Mouse (Mus musculus) spleen, postnatal 4 days (tissue): ENCODE data around the gene Zkscan3.

Experiments
- DNase-seq, 2 experiments: peaks; one replicate each; pipeline ENCODE4 v3.0.0; 2022; ENCODE audit warnings: low spot score in 2 of 2

Gene Zkscan3

DNA sequence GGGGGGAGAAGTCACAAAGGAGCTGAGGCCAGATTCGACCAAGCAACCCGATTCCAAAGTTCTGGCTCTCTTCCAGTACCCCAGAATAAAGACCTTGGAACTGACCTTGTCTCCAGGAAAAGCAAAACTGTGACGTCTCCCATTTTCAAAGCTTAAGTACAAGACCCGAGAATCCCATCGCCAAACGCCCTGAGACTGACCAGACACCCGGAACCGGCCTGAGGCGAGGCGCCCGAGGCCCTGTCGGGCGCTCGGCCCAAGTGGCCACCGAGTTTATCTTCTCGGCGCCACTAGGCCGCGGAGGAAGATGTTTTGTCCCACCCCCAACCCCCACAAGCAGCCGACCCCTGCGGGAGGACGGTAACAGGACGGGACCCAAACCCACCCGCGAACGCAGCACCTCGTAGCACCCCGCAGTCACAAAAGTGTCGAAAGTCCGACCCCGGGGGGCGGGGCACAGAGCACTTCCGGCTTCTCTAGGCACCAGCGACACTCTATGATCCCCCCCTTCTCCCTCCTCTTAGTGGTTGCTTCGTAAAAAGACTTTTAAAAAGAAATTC is at the start of gene Zkscan3:
Zkscan3 (minus strand) TSS at position 469 of the 560 bp plus-strand sequence.
- DNase-seq: peak; percentile 84 to 93

DNA sequence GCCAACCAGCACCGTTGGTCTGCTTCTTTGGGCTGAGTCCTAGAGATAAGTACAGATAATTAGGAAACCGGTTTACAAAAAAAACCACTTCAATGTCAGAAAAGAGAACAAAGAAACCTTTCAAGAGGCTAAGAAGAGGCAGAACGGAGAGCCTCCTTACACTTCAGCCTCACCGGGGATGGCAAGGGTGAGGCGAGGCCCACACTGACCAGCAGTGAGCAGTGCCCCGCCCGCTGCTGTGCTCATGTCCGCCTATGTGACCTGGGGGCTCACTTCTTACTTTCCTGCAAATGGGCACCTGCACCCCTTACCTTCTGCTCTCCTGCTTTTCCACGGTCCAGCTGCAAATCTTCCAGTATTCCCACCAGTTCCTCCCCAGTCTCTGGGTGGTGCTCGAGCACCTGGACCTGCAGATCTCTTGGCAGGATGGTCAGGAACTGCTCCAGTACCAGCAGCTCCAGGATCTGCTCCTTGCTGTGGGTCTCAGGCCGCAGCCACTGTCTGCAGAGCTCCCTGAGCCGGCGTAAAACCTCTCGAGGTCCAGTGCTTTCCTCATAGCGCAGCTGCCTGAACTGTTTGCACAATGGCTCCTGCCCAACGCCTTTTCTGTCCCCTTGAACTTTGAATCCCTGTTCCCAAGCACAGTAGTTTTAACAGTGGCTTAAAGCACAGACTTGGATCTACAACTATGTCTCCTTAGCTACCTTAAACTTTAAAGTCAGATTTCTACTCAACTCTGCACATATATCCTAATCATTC is 45.5 kb upstream of the Zkscan3 start:
- no peak for DNase-seq

DNA sequence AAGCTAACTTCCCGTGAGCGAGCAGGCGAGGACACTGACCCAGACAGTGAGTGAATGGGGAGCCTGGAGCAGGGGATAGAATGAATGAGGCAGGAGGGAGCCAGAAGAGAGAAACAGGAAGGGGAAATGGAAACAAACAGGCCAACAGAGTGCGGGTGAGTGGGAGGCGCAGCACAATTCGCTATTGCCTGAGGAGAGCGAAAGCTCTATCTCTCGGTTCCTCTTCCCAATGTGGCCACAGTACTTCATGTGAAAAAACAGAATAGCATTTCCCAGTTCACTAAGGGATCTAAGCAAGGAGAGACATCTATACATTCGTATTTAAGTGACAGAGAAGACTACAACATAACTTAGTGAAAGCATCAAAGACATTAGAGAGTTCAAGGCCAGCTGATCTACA is 44.2 kb upstream of the Zkscan3 start:
- DNase-seq: no peak

DNA sequence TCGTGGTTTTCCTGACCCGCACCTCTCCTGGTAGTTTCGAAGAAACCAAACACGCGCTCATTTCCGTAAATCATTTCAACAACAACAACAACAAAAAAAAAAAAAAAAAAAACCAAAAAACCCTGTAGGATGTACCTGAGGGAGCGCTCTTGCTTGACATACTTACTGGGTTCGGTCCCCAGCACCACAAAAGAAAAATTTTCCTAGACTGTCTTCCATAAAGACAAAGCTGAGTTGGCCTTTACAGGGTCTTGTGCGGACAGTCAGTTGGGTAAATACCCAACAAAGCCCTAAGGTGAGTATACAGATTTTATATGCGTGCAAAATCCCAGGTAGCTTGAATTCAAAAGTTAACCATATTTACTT is 38.6 kb upstream of the Zkscan3 start:
- no peak for DNase-seq

DNA sequence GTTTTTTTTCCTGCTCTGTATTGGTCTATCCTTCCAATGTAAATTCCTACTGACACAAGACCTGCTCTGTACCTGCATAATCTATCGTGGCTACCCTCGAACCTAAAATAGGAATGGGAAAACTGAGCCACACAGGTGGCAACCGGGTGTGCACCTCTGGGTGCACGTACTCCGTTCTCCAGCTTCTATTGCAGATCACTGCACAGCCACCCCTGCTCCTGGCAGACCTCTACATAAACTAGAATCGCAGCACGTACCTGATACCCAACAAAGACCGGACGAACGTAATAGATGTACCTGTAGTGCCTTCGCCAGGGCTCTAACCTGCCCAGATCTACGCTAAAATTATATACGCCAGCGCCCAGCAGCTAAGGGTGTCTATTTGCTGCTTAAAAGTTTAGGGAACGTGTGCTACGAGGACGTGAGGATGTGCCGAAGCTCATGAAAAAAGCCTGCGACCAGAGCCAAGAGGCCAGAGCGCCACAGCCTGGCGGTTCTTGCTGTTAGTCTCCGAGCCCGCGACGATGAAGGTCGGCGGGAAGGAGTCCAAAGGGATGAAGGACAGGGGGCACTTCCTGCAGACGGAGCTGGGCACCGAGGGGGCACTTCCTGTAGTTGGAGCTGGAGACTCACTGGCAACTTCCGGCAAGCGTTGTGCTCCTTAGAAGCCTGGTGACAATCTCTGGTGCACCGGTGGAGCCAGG is 38.1 kb upstream of the Zkscan3 start, which contains the start of gene Pgbd1:
Pgbd1 (minus strand) TSS at position 556 of the 704 bp plus-strand sequence.
- DNase-seq: peak; percentile 49 to 74

DNA sequence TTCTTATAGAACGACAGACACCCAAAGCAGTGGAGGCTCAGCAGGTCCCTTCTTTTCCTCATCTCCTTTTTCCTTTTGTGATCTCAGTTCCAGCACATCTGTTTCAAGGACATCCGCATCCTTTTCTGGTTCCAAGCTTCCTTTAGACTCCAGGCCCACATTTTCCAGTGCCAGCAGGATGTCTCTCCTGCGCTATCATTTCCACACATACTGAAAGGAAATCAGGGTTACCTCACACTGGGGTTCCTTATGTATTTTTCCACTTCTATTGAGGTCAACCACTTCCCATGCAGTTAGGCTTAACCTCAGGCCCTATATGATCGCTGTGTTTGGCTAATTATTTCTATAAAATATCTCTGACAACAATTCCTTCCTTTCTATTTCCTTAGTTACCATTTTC is 32.9 kb upstream of the Zkscan3 start:
- DNase-seq: no peak

DNA sequence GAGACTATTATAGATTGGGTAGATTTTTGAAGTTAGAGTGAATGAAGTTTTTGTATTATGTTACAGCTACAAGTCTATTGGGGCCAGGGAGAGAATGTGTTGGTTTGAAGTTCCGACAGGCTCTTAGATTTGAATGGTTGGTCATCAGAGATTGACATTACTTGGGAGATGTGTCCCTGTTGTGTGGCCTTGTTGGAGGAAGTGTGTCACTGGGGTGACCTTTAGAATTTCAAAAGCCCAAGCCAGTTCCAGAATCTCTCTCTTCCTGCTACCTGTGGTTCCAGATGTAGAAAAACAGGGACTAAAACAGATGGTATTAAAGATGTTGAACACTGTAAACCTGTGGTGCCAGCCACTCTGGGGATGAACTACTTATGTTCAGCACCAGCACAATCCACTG is 25.1 kb upstream of the Zkscan3 start:
- no peak for DNase-seq

DNA sequence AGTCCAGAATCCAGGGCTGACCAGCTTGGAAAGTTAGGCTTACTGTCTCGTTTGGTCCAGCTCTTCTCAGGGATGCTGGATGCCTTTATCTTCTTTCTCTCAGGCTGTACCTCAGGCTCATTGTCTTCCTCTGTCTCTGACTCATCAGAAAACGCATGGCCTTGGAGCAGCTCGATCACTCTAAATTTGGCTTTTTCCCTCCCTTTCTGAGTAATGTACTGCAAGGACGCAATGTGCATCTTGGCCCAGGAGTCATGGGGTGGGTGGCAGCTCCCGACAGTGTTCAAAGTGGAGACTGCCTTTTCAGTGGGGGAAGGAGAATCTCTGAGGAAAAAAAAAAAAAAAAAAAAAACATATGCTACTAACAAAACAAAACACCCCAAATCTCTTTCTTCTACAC is 20.7 kb upstream of the Zkscan3 start:
- DNase-seq: no peak

DNA sequence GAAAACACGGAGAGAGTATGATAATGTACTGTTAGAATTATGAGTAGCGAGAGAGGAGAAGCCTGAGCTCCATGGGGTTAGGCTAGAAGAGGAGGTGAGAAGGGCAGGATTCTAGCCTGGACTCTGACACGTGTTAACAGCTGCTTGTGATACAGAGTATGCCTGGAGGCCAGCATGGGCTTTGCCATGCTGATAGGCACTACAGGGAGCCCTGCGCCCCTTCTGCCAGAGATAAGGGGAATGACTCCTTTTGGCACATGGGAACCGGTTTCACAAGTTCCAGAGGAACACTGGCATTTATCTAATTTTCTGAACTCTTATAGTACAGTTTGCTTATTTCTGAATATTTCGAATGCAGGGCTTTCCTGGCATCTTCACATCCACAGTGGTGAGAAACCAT is 16.3 kb upstream of the Zkscan3 start:
- DNase-seq: peak in 1 of 2 experiments; percentile 25

DNA sequence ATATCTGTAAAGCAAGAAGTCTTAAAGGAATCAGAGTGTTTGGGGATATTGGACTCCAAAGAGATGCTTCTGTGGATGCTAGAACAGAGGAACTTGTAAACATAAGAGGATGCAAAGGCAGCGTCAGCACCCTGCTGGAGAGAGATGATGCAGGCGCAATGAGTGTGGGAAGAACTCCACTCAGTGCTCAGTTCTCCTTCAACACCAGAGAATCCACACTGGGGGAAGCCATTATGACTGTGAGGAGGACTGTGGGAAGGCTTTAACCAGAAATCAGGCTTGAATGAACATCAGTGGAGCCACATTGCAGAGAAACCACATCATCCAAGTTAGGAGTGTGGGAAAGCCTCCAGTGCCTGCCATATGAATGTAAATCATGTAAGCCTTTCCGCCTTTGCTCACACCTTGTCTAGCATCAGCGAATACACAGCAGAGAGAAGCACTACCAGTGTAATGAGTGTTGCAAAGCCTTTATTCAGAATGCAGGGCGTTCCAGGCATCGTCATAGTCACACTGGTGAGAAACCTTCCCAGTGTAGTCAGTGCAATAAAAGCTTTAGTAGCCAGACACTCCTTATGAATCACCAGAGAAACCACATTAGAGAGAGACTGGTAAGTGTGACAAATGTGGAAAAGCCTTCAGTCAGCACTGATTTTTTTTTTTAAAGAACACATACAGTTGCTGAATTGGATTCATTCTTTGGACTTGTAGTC is 14.9 kb upstream of the Zkscan3 start:
- no peak for DNase-seq

DNA sequence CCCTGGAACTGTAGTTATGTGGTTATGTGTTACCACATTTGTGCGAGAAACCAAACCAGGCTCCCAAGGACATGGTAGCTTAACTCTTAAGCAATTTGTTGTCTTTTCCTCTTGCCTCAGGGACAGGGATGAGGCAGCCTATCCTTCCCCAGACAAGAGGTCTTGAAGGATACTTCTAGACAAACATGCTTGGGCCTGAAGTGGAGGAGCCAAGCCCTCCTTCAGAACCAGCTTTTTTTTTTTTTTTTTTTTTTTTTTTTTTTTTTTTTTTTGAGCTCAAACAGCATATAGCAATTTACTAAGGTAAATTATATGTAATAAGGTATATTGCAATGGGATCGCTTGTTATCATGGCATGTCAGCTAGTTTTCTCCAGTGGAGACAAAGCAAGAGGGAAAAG is 13.2 kb upstream of the Zkscan3 start:
- no peak for DNase-seq

GRCm38 (mm10) chr13:21415266-21415665 is 12.7 kb upstream of the Zkscan3 start:
- DNase-seq: no peak

DNA sequence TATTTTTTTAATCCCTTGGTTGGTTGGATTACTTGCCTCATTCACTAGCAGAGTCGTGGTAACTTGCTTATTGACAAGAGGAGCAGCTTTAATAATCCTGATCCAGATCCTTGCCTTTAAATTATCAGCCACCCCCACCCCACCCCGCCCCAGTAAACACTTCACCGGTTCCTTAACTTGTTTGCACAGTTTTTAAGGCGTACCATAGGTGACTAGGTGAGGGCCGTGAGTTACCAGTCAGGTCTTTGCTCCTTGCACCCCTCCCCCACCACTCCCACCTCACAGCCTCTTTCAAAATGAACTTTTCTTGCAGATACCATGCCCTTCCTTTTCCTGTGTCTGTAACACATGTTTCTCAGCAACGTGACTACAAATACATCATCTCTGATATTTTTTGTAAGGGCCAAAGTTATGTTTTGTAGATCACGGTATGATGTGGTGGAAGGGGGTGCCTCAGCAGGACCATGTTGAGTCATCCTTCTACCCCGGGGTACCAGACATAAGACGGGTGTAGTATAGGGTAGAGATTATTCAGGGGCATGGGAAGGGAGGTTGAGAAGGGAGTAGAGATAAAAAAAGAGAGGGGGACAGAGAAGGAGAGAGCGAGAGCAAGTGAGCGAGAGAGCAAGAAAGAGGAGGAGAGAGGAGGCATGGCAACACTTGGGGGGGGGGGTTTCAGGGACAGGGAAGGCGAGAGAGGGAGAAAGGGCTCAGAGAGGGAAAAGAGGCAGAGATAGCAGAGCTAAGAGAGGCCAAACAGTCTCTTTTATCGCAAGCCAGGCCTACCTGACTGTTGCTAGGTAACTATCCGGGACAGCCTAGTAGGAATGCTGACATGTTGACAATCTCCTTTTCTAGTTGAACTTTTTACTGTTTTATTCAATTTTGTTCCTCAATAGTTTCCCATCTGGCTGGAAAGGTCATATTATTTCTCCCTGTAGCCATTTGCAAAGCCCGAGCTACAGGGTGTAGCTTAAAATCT is 12.0 kb upstream of the Zkscan3 start:
- no peak for DNase-seq

DNA sequence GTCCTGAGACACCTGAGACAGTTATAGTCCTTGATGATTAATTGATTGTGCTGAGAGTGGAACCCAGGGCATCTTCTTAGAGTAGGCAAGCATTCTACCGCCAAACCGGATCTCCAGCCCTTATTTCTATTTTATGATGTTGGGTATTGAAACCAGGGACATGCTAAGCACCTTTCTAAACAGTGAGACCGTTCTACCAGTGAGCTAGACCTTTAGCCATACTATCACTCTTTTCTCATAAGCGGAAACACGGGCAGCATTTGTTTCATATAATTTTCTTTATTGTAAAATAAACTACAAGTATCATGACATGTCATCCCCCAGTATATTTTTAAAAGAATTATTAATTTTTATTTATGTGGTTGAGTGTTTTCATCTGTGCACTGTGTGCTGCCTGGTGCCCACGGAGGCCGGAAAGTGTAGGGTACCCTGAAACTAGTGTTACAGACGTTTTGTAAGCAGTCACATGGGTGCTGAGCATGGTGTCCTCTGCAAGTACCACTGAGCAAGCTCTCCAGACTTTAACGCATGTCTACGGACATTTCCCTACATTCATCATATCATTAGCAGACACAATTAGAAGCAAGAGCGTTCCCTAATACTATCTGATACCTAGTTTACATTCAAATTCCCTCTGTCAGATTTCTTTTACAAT is 6.4 kb upstream of the Zkscan3 start:
- DNase-seq: no peak

- peak; percentile 44 to 65 for DNase-seq
Measured at GRCm38 (mm10) chr13:21407969-21408804, 5.6 kb upstream of the Zkscan3 start.

DNA sequence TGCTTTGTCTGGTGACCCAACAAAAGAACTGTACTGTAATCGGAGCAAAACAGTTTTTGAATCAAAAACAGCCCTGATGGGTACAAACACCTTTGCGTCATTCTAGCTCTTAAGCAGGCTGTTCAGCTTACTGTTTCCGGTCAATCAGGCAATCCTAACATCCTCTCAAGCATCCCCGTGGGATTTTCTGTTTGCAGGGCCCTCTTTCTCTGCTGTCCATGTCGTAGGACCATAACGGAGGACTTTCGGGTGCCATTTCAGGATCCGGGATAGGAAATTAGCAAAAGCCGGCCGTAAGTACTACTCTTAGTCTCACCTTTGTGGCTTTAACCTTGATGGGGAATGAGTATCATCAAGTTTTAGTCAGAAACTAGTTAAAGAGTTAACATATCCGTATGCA is 4.8 kb upstream of the Zkscan3 start:
- no peak for DNase-seq

GRCm38 (mm10) chr13:21402848-21403247 is 293 bp upstream of the Zkscan3 start:
- DNase-seq: no peak

- DNase-seq: no peak
Measured at GRCm38 (mm10) chr13:21401636-21402286, 794 bp downstream of the Zkscan3 start.

DNA sequence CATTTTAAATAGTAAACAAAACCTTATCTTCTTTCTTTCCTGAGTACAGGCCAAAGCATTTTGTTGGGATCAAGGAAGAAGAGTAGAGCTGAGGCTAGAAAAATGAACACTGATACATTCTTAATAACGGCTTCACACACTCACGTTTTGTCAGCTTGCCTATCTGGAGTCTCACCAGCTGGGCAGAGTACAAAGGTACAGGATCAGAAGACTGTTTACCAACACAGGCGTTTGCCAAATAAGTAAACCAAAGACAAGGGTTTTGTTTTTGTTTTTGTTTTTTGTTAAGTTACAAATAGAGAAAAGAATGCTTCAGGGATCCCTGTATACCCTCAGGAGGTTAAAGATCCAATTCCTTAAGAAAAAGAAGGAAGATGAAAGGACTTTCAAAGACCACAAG is 1.4 kb downstream of the Zkscan3 start:
- no peak for DNase-seq
